Mouse (Mus musculus): Measurements from ENCODE around the gene Fez1. TPM values are rescaled to one million over a fixed set of nuclear protein-coding genes. Genes with fewer than 3 reads are reported as not detected.

Fez1 gene
- polyA plus RNA-seq, 1 experiment from 2014 or later = 3.8 TPM

DNA sequence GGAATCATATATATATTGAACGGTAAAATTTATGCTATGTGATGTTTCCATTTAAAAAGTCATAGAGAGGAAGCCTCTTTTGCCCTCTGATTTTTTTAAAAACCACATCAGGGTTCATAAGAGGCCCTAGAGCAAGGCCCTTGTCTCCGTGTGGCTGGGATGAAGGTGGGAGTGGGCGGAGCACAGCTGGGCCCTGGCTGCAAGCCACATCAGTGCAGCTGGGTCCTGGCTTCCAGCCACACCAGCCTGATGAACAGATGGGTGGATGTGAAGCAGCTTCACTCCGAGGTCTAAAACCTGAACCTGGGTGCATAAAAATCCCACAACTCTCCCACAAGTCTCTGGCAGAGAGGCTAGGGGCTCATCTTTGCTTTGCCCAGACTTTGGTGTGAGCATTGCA is 83.8 kb downstream of the Fez1 start:
- H3K27me3 ChIP-seq = no peaks in the 10 kb centered on the region
- H3K4me3 ChIP-seq = no peak overlapping the region
- H3K27ac ChIP-seq = no peak overlapping the region
- no peak overlapping the region for H3K9ac ChIP-seq
- ATAC-seq (ENCODE audit: borderline replicate concordance, extremely low read depth, low FRiP score, low TSS enrichment) = 0 out of 2 replicates have a peak, but pooled peaks have one; percentile 39
- no peaks in the 10 kb centered on the region for H3K36me3 ChIP-seq
- WGBS = 37% methylated on average over 4 of the region's 4 CpGs
- H3K4me1 ChIP-seq = 0 out of 2 replicates have a peak, but pooled peaks cover 8% of the 10 kb centered on the region
- no peaks in the 10 kb centered on the region for H3K9me3 ChIP-seq
- no peak overlapping the region for H3K4me2 ChIP-seq

GRCm38 (mm10) chr9:36916362-36916761 is 94.7 kb downstream of the Fez1 start:
- Histone ChIP-seq H3K27ac (peak overlapping the region; percentile 76), H3K9ac (no peak overlapping the region), H3K27me3 (no peaks in the 10 kb centered on the region), H3K4me1 (peaks cover 11% of the 10 kb centered on the region), H3K9me3 (no peaks in the 10 kb centered on the region), H3K36me3 (no peaks in the 10 kb centered on the region), H3K4me2 (peak overlapping the region; percentile 24), H3K4me3 (no peak overlapping the region)
- WGBS = 2% methylated on average over 6 of the region's 6 CpGs
- peak; percentile 50; the same call in 1 of the 2 replicates for ATAC-seq (ENCODE audit: borderline replicate concordance, extremely low read depth, low FRiP score, low TSS enrichment)

DNA sequence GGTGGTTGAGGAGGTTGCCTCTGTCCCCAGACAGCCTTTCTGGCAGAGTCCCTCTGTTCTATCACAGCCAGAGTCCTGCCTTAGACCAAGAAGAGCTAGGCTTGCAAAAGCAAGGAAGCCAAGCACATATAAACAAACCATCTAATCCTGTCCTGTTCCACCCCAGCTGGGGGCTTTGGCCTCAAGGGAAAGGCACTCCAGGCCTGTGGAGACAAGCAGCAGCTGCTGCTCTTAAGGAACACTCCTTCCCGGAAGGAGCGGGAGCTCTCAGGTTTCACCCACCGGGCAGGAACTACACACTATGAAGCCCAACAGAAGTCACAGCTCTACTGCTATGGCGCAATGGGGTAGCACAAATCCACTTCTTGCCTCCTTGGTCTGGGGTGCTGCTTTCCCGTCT is 95.3 kb downstream of the Fez1 start:
- Histone ChIP-seq H3K4me2 (peak overlapping the region; percentile 24), H3K9me3 (no peaks in the 10 kb centered on the region), H3K27me3 (no peaks in the 10 kb centered on the region), H3K4me1 (peaks cover 11% of the 10 kb centered on the region), H3K36me3 (no peaks in the 10 kb centered on the region), H3K9ac (no peak overlapping the region), H3K4me3 (no peak overlapping the region), H3K27ac (peak overlapping the region; percentile 76)
- peak; percentile 88 for ATAC-seq (ENCODE audit: borderline replicate concordance, extremely low read depth, low FRiP score, low TSS enrichment)
- WGBS = 9% methylated on average over 5 of the region's 5 CpGs

- H3K36me3 ChIP-seq = no peaks in the 10 kb centered on the region
- no peak overlapping the region for H3K4me3 ChIP-seq
- H3K9ac ChIP-seq = no peak overlapping the region
- H3K9me3 ChIP-seq = no peaks in the 10 kb centered on the region
- peaks cover 11% of the 10 kb centered on the region for H3K4me1 ChIP-seq
- WGBS = 48% methylated on average over 3 of the region's 3 CpGs
- H3K4me2 ChIP-seq = no peak overlapping the region
- ATAC-seq (ENCODE audit: borderline replicate concordance, extremely low read depth, low FRiP score, low TSS enrichment) = no peak
- no peak overlapping the region for H3K27ac ChIP-seq
- no peaks in the 10 kb centered on the region for H3K27me3 ChIP-seq
Measured at GRCm38 (mm10) chr9:36918582-36918981, 96.9 kb downstream of the Fez1 start.

DNA sequence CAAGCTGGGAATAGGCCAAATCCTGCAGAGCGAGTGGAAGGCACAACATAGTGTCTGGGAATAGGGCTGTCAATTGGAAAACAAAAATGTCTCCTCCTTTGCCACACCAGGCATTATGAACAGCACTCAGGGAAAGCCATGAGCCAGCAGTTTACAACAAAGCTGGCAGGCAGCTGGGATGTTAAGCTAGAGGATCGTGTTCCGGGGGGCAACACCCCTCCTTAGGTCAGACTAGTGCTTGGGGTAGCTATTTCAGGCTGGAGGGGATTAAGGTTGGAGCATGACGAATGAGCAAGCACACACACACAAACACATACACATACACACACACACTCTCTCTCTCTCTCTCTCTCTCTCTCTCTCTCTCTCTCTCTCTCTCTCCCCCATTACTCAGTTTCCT is 97.8 kb downstream of the Fez1 start:
- H3K27me3 ChIP-seq = no peaks in the 10 kb centered on the region
- no peak overlapping the region for H3K9ac ChIP-seq
- H3K4me1 ChIP-seq = peaks cover 11% of the 10 kb centered on the region
- H3K9me3 ChIP-seq = no peaks in the 10 kb centered on the region
- H3K4me2 ChIP-seq = no peak overlapping the region
- H3K4me3 ChIP-seq = no peak overlapping the region
- ATAC-seq (ENCODE audit: borderline replicate concordance, extremely low read depth, low FRiP score, low TSS enrichment) = no peak
- no peaks in the 10 kb centered on the region for H3K36me3 ChIP-seq
- WGBS = 49% methylated on average over 4 of the region's 4 CpGs
- no peak overlapping the region for H3K27ac ChIP-seq

- H3K4me2 ChIP-seq = no peak overlapping the region
- H3K9ac ChIP-seq = no peak overlapping the region
- 62% methylated on average over 13 of the region's 13 CpGs for WGBS
Measured at GRCm38 (mm10) chr9:36921718-36922415, 100.2 kb downstream of the Fez1 start.

GRCm38 (mm10) chr9:36923753-36924152 is 102.1 kb downstream of the Fez1 start:
- no peak for ATAC-seq (ENCODE audit: borderline replicate concordance, extremely low read depth, low FRiP score, low TSS enrichment)

More at GRCm38 (mm10) chr9:36921718-36922415, 100.2 kb downstream of the Fez1 start:
- Histone ChIP-seq H3K27me3 (no peaks in the 10 kb centered on the region), H3K4me1 (peaks cover 7% of the 10 kb centered on the region), H3K9me3 (no peaks in the 10 kb centered on the region), H3K4me3 (no peak overlapping the region), H3K27ac (no peak overlapping the region), H3K36me3 (no peaks in the 10 kb centered on the region)
- ATAC-seq (ENCODE audit: borderline replicate concordance, extremely low read depth, low FRiP score, low TSS enrichment) = no peak

More at GRCm38 (mm10) chr9:36923753-36924152, 102.1 kb downstream of the Fez1 start:
- H3K9ac ChIP-seq = no peak overlapping the region
- no peaks in the 10 kb centered on the region for H3K27me3 ChIP-seq
- no peak overlapping the region for H3K27ac ChIP-seq
- no peaks in the 10 kb centered on the region for H3K36me3 ChIP-seq
- WGBS = 63% methylated on average over 5 of the region's 5 CpGs
- H3K4me2 ChIP-seq = no peak overlapping the region
- no peaks in the 10 kb centered on the region for H3K4me1 ChIP-seq
- no peak overlapping the region for H3K4me3 ChIP-seq
- H3K9me3 ChIP-seq = no peaks in the 10 kb centered on the region

Other genes starting within 250 kb of the Fez1 start
- not detected in 2 replicates for gene Gm17689, start 239.2 kb upstream of the Fez1 start, polyA plus RNA-seq (2015; fragmentation: Nextera tagmentation; extraction: Ambion mirVana)
- not detected in 2 replicates for gene A630095E13Rik, start 178.5 kb upstream of the Fez1 start, polyA plus RNA-seq (2015; fragmentation: Nextera tagmentation; extraction: Ambion mirVana)
- 0.05 TPM in 1 of 2 replicates, not detected in the other for gene Acrv1, start 128.6 kb upstream of the Fez1 start, polyA plus RNA-seq (2015; fragmentation: Nextera tagmentation; extraction: Ambion mirVana)
- gene Chek1, start 94.8 kb upstream of the Fez1 start, polyA plus RNA-seq (2015; fragmentation: Nextera tagmentation; extraction: Ambion mirVana) = 36.3 and 36.8 TPM in 2 replicates
- 280 and 282 TPM in 2 replicates for gene Stt3a, start 54.2 kb upstream of the Fez1 start, polyA plus RNA-seq (2015; fragmentation: Nextera tagmentation; extraction: Ambion mirVana)
- gene Ei24, start 24.5 kb upstream of the Fez1 start, polyA plus RNA-seq (2015; fragmentation: Nextera tagmentation; extraction: Ambion mirVana) = 102 and 106 TPM in 2 replicates